Mouse (Mus musculus): ENCODE data around the gene B230217C12Rik.
"Not testable (repeated sequence)": the region's sequence is repeated elsewhere in the genome, so short reads cannot be mapped to it uniquely, and the experiment has no call there.

B230217C12Rik gene

DNA sequence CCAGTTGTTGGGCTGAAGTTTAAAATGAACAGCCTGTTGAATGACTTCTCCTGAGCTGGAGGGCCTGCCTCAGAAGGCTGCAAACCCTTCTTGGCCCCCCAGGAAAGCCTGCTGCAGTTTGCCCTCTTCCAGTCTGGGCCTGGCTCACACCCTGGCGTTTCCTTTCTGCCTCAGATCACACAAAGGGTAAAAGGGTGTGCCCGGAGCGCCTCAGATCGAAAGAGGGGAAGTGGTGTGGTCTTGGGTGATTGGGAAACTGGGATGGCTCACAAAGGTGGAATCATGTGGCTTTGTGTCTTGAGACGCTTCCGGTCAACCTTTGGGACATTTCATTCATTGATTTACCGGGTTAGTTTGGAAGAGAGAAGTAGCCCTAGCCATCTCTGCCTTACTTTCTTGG is 14.2 kb upstream of the B230217C12Rik start:
- no peak for DNase-seq

- DNase-seq = no peak
Observed at GRCm38 (mm10) chr11:97827654-97828053, 12.9 kb upstream of the B230217C12Rik start.

DNA sequence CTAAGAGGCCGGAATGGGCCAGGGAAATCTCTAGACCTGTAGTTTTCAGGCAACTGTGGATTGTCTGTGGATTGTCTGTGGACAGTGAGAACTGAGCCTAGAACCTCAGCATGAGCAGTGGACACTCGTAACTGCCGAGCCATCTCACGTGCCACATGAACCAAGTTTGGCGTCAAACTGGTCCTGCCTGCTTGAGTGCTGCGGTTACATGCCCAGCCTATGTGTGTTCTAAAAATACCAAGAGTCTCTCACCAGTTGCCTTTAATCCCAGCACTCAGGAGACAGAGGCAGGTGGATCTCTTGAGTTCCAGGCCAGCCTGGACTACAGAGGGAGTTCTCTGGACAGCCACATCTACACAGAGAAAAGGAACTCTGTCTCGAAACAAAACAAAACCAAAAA is 11.2 kb upstream of the B230217C12Rik start:
- DNase-seq = no peak

DNA sequence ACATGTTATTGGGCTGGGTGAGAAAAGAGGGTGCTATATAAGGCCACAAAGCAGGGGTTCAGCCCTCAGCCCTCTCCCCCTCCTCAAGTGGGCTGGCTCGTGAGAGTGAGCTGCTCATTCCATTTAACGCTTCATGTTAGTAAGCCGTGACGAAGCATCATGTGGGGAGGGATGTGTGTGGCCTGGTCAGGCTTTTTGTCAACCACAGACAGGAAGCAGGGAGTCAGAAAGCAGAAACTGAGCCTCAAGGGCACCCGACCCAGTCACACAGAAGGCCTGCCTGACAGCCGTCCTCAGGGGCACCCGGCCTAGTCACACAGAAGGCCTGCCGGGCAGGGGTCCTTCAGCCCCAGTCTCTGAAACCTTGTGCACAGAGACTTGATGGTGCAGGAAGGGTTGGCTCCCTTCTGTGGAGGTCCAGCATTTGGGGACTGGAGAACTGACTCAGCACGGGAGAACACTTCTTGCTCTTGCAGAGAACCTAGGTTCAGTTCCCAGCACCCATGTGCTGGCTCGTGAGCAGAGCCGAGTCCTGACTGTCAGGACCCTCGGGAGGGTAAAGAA is 10.6 kb upstream of the B230217C12Rik start:
- no peak for DNase-seq

- no peak for DNase-seq
Observed at GRCm38 (mm10) chr11:97830501-97830900, 10.1 kb upstream of the B230217C12Rik start.

DNA sequence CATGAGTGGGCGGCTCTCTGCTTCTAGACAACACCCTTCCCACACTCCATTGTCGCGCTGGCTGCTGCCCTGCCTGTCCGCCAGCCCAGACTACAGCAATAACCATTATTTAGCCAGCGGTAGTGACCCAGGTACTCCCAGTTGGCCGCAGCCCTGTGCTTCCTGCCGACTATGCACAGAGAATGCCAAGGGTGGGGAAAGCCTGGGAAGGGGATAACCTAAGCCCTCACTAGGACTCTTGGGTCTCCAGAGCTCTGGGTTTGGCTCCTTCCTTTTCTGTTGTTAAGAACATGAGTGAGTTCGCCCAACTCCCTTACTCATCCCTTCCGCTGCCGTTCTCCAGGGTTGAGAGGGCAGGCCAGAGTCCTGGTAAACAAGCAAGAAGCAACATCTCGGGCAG is 8.6 kb upstream of the B230217C12Rik start:
- DNase-seq = no peak

GRCm38 (mm10) chr11:97833352-97833751 is 7.2 kb upstream of the B230217C12Rik start:
- DNase-seq = no peak

DNA sequence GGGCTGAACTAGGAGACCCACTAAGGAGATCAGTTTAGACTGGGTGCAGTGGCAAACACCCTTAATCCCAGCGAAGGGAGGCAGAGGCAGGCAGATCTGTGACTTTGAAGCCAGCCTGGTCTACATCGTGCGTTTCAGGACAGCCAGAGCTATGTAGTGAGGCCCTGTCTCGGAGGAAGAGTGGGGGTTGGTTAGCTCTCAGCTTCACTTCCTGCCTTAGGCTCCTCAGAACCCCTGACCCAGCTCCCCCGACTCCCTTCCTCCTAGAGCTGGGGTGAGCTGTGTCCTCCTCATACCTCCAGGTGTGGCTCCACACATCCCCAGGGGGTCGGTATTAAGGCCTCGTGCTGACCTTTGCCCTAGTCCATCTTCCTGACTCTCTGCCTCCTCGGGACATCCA is 4.0 kb upstream of the B230217C12Rik start:
- no peak for DNase-seq

- DNase-seq = not testable (repeated sequence)
Observed at GRCm38 (mm10) chr11:97837051-97837450, 3.5 kb upstream of the B230217C12Rik start.

DNA sequence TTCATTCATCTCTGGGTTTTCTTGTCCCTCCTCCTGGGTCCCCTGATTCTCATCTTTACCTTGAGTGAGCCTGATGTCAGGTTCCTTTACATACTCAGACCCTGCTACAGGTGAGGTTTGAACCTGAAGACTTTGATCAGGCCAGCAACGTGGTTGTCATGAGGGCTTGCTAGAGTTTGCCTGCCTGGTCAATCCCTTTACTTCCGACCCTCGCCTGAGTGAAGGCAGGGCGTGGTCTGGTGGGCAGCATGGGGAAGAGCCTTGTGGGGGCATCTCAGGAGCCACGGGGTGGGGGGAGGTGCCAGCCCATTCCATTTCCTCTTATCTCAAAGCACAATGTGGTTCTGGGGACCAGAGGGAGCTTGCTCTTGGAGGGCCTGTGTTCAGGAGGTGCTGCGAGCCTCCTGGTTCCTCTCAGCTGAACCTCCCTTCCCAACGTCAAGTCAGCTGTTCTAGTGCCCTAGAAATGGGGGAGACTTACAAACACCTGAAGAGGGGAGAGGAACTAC is 2.9 kb upstream of the B230217C12Rik start:
- DNase-seq = no peak

DNA sequence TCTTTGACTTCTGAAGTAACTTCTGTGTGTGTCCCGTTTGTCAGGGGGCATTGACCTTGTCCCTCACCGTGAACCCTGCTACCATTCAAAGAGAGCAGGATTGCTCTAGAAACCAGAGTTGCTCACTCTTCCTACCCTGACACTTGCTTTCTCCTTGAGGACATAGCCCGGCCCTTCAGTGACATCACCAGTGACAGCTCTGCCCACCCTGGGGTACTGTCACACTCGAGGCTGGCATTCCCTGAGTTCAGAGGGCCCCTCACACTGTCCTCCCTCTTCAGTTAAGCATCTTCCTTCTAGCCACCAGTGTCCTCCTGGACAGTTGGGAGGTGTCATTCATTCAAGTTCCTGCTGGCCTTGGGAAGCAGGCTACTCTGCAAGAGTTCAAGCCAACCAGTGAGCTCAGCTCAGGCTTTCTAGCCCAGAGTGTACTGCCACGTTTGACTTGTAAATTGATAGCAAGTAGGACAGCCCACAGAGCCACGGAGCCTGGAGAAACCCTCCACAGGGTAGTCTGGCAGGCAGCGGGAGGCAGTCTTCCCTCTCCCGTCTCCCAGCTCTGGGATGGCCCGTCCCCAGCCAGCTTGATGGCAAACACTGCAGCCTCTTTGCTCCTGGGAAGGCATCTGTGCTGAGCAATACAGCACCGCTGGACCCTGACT is 1.7 kb upstream of the B230217C12Rik start:
- no peak for DNase-seq

DNA sequence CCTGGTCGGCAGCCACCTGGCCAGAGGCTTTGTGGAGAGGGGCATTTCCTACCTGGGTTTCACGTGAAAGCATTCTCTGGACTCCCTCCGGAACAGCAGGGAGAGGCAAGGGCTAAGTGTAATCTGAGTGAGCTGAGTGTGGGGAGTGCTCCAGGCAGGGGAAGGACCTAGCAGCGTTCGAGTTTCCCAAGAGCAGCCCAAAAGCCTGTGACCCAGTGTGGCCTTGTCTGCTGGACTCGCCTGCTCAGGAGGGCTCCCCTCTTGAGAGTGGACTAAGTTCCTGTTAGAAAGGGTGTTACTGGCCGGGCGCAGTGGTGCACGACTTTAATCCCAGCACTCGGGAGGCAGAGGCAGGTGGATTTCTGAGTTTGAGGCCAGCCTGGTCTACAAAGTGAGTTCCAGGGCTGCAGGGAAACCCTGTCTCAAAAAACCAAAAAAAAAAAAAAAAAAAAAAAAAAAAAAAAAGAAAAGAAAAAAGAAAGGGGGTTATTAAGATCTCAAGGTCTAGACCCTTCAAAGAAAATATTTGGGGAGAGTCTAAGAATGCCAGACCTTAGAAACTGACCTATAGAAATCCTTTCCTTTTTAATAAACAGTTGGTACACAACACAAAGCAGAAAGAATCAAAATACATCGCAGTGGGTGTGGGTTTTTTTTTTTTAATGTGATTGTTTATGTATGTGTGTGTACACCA is 992 bp upstream of the B230217C12Rik start:
- DNase-seq = no peak

DNA sequence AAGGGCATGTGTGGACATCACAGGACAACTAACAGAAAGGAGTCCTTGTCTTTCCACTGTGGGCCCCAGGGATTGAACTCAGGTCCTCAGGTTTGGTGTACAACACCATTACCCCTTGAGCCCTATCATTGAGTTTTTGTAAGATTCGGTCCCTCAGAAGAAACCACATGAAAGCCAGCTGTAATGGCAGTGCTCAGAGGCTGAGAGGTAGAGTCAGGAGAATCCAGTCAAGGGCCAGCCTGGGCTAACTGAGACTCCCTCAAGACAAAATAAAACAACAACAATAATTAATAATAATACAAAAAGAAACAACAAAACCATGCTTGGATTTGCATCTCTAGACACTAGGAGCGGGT is 467 bp upstream of the B230217C12Rik start:
- no peak for DNase-seq

GRCm38 (mm10) chr11:97840991-97841661 is 546 bp downstream of the B230217C12Rik start:
- DNase-seq = peak; percentile 92

- peak; percentile 55 for DNase-seq
Observed at GRCm38 (mm10) chr11:97842001-97842400, 1.4 kb downstream of the B230217C12Rik start.

GRCm38 (mm10) chr11:97850367-97850766 is 9.8 kb downstream of the B230217C12Rik start:
- no peak for DNase-seq

- no peak for DNase-seq
Observed at GRCm38 (mm10) chr11:97851601-97852000, 11.0 kb downstream of the B230217C12Rik start.

DNA sequence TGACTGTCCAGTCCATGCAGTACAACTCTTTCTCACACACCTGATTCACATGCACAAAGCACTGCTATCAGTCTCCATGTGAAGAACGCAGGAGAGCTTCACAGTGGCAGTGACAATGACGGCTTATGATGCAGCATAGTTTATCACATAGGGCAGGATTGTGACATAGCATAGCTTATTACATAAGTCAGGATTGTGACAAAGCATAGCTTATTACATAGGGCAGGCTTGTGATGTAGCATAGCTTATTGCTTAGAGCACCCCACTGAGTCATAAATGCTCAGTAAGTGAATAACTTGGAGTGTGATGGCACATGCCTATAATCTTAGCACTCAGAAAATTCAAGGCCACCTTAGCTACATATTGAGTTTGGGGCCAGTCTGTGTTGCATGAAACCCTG is 14.9 kb downstream of the B230217C12Rik start:
- no peak for DNase-seq

GRCm38 (mm10) chr11:97862148-97862547 is 21.6 kb downstream of the B230217C12Rik start:
- no peak for DNase-seq

- no peak for DNase-seq
Observed at GRCm38 (mm10) chr11:97865421-97865820, 24.8 kb downstream of the B230217C12Rik start.

DNA sequence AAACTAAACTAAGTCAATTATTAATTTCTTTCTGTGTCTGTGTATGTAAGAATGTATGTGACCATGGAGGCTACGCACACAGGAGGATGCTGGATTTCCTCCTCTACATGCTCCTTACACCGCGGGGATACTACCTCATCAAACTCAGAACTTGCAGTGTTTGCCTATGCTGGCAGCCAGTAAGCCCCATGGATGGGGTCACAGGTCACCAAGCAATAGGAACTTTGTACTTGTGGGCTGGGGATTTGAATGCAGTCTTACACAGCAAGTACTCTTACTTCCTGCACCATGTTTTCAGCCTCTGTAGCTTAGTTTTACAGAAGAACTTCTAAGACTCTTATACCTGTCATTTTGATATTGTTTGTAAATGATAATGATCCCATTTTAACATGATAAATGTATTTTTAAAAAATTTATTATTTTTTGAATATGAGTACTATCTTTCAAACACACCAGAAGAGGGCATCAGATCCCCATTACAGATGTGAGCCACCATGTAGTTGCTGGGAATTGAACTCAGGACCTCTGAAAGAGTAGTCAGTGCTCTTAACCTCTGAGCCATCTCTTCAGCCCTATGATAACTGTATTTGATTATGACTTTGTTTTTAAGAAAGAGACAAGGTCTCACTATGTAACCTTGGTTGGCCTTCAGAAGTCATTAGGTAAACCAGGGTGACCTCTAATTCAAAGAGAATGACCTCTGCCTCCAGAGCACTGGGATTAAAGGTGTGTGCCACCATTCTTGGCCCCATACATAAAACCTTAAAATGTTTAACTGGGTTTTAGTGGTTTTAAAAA is 25.7 kb downstream of the B230217C12Rik start:
- DNase-seq = no peak

DNA sequence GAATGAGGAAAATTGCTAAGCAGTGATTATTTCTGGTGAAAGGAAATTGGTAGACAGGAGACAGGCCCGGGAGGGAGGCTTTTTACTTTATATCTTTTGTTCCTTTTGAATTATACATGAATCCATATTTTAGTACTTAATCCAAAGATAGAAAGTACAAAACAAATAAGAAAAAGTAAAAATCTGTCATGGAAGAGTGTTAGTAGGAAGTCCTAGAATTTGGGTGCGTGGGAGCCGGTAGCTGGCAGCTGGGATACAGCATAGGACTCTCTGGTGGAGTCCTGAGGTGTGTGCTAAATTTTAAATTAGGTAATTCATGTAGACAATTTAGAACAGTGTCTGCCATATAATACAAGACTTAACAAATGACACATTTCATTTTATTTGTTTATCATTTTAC is 27.0 kb downstream of the B230217C12Rik start:
- DNase-seq = no peak

- DNase-seq = not testable (repeated sequence)
Observed at GRCm38 (mm10) chr11:97872378-97872777, 31.8 kb downstream of the B230217C12Rik start.
